Mouse (Mus musculus) mouse embryonic stem cell (cell line): ENCODE measurements around the gene Slc27a5.

ENCODE experiments used
- in situ Hi-C, 2 experiments: fragments of 300-500 bp; cut with MboI; formaldehyde crosslinking; loops; 1 replicate in 1 of 2; 3 replicates in 1 of 2; pipeline ENCODE4 v1.14.3; 2019 to 2020; ENCODE audit warnings: low sequenced_read_pairs in 2 of 2, low pct_unique_long_range_greater_than_20kb in 1 of 2, mixed read lengths in 1 of 2; ENCODE audit not compliant: unreplicated experiment in 1 of 2

The Slc27a5 gene

GRCm38 (mm10) chr7:12998053-12998452 lies at the start of gene Slc27a5:
TSS of gene Slc27a5 (minus strand) at chr7:12998192.
- in situ Hi-C loops = no loop called here

GRCm38 (mm10) chr7:13046084-13046483 lies 48.1 kb upstream of the Slc27a5 start:
- in situ Hi-C loops = no loop called here

- in situ Hi-C loops = loop anchor here in 1 of 2 experiments (5.0 kb wide), 1 partner anchor 37 kb away; no protein-coding TSS in a partner anchor
Measured at GRCm38 (mm10) chr7:13044254-13044625, 46.2 kb upstream of the Slc27a5 start.

- in situ Hi-C loops = loop anchor here in 1 of 2 experiments (5.0 kb wide), 1 partner anchor 36 kb away; no protein-coding TSS in a partner anchor
Measured at GRCm38 (mm10) chr7:13043445-13044253, 45.7 kb upstream of the Slc27a5 start.

- in situ Hi-C loops = loop anchor here in 1 of 2 experiments (5.0 kb wide), 1 partner anchor 36 kb away; no protein-coding TSS in a partner anchor
Measured at GRCm38 (mm10) chr7:13043120-13043444, 45.1 kb upstream of the Slc27a5 start.

GRCm38 (mm10) chr7:13042511-13042910 lies 44.5 kb upstream of the Slc27a5 start:
- in situ Hi-C loops = loop anchor here in 1 of 2 experiments (5.0 kb wide), 1 partner anchor 35 kb away; no protein-coding TSS in a partner anchor

GRCm38 (mm10) chr7:13041256-13041655 lies 43.3 kb upstream of the Slc27a5 start:
- in situ Hi-C loops = loop anchor here in 1 of 2 experiments (5.0 kb wide), 1 partner anchor 34 kb away; no protein-coding TSS in a partner anchor

GRCm38 (mm10) chr7:13039181-13039580 lies 41.2 kb upstream of the Slc27a5 start:
- in situ Hi-C loops = loop anchor here in 1 of 2 experiments (5.0 kb wide), 1 partner anchor 37 kb away; no protein-coding TSS in a partner anchor

- in situ Hi-C loops = loop anchor here in 1 of 2 experiments (5.0 kb wide), 1 partner anchor 36 kb away; no protein-coding TSS in a partner anchor
Measured at GRCm38 (mm10) chr7:13038621-13039169, 40.7 kb upstream of the Slc27a5 start.

GRCm38 (mm10) chr7:13037901-13038555 lies 40.0 kb upstream of the Slc27a5 start, which contains the start of gene Ube2m:
TSS of gene Ube2m (minus strand) at chr7:13038275.
- in situ Hi-C loops = loop anchor here in 1 of 2 experiments (5.0 kb wide), 1 partner anchor 36 kb away; no protein-coding TSS in a partner anchor

GRCm38 (mm10) chr7:13037366-13037765 lies 39.4 kb upstream of the Slc27a5 start:
- in situ Hi-C loops = loop anchor here in 1 of 2 experiments (5.0 kb wide), 1 partner anchor 35 kb away; no protein-coding TSS in a partner anchor

- in situ Hi-C loops = loop anchor here in 1 of 2 experiments (5.0 kb wide), 1 partner anchor 35 kb away; no protein-coding TSS in a partner anchor
Measured at GRCm38 (mm10) chr7:13036806-13037205, 38.8 kb upstream of the Slc27a5 start.

GRCm38 (mm10) chr7:13035211-13035855 lies 37.3 kb upstream of the Slc27a5 start:
- in situ Hi-C loops = loop anchor here in 1 of 2 experiments (5.0 kb wide), 1 partner anchor 33 kb away; no protein-coding TSS in a partner anchor

GRCm38 (mm10) chr7:13034148-13034977 lies 36.4 kb upstream of the Slc27a5 start, which contains the start of gene Chmp2a:
TSS of gene Chmp2a (minus strand) at chr7:13034807.
- in situ Hi-C loops = no loop called here

- in situ Hi-C loops = no loop called here
Measured at GRCm38 (mm10) chr7:13033451-13034147, 35.6 kb upstream of the Slc27a5 start.

GRCm38 (mm10) chr7:13032541-13032940 lies 34.5 kb upstream of the Slc27a5 start:
- in situ Hi-C loops = no loop called here

GRCm38 (mm10) chr7:13031983-13032382 lies 34.0 kb upstream of the Slc27a5 start:
- in situ Hi-C loops = no loop called here
